Mouse (Mus musculus) liver, adult 2 months (tissue): ENCODE data around the gene Dscaml1.

ENCODE experiments used
- CTCF ChIP-seq: fragments of 200-500 bp; IDR thresholded peaks from 2 replicates; pipeline ENCODE4 v1.5.1; 2011; ENCODE audit warnings: low read depth, low read length, control low read depth
- POLR2A ChIP-seq: fragments of 200-500 bp; IDR thresholded peaks from 2 replicates; pipeline ENCODE4 v1.6.1; 2011; ENCODE audit warnings: low read length, control low read depth; ENCODE audit not compliant: insufficient read depth; ENCODE audit errors: extremely low read depth

DNA sequence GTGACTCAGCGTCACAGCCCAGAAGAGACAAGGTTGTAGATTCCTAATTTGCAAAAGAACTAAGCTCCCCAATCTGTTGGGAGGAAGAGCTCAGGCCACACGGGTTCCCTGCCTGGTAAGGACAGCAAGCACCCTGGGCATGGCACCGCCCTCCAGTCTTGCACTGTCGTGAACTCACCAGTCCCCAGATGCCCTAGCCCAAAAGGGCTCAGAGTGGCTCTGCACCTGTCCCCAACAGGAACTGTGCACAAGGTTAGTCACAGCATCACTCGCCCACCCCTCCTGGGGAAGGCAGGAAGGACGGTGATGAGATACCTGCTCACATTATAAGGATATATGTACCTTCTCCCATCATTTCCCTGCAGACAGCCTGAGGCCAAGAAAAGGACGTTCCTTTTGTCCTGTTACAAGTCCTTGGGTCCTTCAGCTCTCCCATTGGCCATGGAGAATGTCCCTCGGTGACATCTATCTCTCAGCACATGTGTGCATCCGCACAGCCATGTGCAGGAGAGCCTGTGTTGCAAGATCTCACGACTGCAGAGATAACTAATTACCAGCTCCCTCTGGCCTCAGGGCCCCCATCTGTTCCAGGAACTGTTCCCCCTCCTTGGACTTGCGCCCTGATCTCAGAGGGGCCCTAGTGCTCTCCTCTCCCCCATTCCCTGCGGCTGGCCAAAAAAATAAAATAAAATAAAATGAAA, 312.7 kb downstream of the Dscaml1 start:
- TF ChIP-seq POLR2A: no peak
- TF ChIP-seq CTCF: no peak
